Mouse (Mus musculus) brain, embryonic 14.5 days (tissue): ENCODE data around the gene Med23. TPM values are rescaled to one million over a fixed set of nuclear protein-coding genes. Genes with fewer than 3 reads are reported as not detected.

Experiments
- DNase-seq: peaks from one replicate; pipeline ENCODE4 v3.0.0-alpha.2; 2011; ENCODE audit warnings: low read depth
- CTCF ChIP-seq: fragments of 200-500 bp; IDR thresholded peaks from 2 replicates; pipeline ENCODE4 v1.5.1; 2012; ENCODE audit warnings: inconsistent platforms, mild to moderate bottlenecking, moderate library complexity, borderline replicate concordance; ENCODE audit not compliant: insufficient read depth, insufficient read length; ENCODE audit errors: extremely low read depth
- POLR2A ChIP-seq: fragments of 200-500 bp; IDR thresholded peaks from 2 replicates; pipeline ENCODE4 v1.6.1; 2012; ENCODE audit warnings: mild to moderate bottlenecking, inconsistent platforms, borderline replicate concordance; ENCODE audit not compliant: poor library complexity, insufficient read depth, insufficient read length, severe bottlenecking; ENCODE audit errors: extremely low read depth
- polyA plus RNA-seq: library from polyadenylated mRNA; depleted of rRNA; stranded (reverse); fragments of >200 nt; gene quantifications from 2 replicates; pipeline ENCODE4 v1.2.3, GENCODE M21; 2012

The Med23 gene
- polyA plus RNA-seq, 1 experiment: 51.8 TPM

DNA sequence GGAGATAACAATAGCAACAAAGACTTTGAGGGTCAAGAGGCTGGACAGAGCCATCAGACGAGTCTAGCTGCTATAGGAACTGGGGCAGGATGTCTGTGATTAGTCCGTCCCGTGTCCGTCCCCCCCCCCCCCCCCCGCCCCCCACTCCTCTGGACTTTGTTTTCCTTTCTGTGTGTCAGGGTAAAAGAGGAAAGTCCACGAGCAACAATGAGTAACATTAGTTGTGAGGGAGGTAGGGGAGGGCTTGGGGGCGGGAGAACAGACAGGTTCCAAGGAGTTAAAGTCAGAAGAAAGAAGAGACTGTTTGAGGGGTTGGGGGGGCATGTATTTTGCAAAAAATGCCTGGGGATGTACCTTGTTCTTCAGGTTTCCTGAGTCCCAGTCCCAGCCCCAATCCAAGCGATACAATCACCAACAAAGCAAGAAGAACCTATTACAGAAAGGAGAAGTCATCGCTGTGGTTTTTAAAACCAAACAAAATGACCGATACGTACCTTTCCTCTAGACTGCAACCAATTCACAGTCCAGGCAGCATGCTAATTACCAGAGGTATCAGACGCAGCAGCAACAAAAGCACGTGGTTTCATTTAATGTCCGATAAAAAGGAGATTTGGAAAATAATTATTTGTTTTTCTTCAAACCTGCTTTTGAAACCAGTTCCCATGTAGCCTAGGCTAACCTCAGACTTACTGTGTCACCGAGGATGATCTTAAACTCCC is 38.2 kb upstream of the Med23 start:
- TF ChIP-seq CTCF: no peak
- no peak for TF ChIP-seq POLR2A
- no peak for DNase-seq

DNA sequence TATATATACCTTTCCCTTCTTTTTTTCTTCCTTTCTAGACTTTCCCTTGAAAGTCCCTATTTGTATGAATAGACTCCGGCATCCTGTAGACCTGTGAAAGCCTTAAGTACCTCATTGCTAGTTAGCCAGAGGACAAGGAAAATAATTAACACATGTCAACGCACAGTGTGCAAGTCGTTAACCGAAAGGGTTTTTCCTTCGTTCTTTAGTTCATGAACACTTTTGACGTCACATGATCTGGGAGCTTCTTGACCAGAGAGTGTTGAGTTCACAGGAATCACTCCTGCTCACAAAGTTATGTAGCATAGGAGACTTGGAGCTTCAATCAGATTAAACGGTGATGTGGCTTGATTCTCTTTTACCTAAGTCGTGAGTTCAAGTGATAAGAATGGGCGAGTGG is 37.5 kb upstream of the Med23 start:
- DNase-seq: no peak
- TF ChIP-seq POLR2A: no peak
- TF ChIP-seq CTCF: no peak

DNA sequence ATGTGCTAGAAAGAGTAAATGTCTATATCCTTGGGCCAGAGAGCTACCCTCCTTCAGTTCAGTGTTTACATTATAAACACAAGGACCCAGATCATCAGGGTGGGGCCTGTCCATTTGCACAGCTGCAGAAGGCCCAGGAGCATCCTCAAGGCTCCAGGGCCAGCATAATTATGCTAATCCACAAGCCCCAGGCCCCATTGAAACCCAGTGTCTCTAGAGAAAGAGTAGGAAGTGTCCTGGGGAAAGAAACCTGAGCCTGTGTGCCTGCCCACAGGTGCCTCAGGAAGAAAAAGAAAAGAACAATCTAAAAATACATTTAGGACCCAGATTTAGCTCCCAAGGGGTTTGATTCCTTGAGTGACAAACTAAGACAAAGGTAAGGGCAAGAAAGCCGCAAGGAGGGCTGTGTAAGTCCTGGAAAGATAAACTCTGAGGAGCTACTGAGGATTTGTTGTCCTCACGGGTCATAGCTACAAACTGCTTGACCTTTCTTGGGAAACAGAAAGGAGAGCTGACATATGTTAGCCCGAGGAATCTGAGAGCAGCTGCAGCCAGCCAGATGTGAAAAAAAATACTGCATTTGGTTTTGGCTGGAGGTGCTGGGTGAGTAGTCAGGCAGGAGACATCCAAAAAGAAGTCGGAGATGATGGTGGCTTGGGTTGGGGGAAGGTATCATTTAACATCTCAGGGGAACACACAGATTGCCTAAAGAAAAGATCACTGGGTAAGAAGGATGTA is 35.0 kb upstream of the Med23 start:
- TF ChIP-seq CTCF (no peak), POLR2A (no peak)
- DNase-seq: peak; percentile 9

DNA sequence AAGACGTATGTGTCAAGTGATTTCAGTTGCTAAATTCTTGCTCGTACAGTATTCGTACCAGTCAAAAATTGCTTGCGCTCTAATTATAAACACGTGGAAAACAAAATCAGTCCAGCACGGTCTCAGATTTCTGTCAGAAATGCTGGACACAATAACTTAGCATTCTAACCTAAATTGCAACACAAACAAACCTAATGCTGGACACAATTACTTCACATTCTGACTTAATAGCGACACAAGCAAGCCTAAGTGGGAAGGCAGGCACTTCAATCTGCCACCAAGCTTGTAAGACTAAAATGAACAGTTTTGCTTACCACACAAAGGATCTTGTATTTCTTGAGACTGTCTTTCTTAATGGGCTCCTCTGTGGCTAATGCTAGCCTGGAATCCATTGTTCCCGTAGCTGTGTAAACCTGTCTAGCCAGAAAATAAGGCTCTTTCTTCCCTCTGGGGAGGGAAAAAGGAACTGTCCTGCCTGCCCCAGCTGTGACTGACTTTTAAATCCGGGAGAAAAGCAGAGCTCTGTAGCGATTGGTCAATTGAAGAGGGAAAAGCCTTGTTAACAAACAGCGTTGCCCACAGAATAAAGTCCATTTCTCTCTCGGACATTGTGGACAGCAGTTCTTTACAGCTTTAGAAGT is 34.0 kb upstream of the Med23 start:
- DNase-seq: peak; percentile 75
- TF ChIP-seq CTCF: no peak
- no peak for TF ChIP-seq POLR2A

DNA sequence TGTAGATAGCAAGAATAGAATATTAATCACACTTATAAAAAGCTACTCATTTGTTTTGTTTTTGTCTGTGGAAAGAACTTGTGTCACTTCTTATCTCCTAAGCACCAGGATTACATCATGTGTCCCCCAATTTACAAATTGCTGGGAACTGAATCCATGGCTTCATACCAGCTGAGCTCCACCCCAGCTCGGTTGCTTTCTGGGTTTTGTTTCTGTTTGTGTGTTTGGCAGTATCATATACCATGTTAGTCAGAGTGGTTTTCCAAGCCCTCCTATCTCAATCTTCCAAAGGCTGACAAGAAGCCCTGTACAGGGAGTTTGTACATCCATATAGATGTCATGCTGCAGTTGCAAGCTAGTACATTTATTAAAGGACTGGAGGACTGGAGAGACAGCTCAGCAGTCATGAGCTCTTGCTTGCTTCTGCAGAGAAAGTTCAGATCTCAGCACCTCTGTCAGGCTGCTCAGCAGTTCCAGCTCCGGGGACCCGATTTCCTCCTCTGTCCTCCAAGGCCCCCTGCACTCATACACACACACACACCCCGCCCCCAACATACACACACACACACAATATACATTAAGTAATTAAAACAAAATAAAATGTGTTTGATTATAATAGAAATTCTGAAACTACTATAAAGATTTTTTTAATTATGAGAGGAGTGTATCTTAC is 33.3 kb upstream of the Med23 start:
- DNase-seq: peak; percentile 47
- TF ChIP-seq POLR2A (no peak), CTCF (no peak)

DNA sequence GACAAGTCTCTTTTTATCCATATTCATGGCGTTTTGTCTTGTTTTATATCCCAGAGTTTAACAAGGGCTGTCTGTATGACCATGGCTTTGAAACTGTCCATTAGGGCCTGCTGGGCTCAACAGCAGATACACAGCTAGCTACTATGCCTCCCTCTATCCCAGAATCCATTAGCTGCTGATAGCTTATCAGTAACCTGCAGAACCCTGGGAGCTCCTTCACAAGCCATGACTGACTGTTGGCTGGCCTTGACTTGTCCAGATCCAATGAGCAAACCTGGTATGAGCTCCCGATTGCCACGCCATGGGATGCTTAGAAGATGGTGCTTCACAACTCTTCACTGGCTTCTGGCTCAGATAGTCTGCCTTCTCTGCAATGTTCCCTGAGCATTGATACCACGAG is 29.0 kb upstream of the Med23 start:
- TF ChIP-seq POLR2A (no peak), CTCF (no peak)
- DNase-seq: no peak

DNA sequence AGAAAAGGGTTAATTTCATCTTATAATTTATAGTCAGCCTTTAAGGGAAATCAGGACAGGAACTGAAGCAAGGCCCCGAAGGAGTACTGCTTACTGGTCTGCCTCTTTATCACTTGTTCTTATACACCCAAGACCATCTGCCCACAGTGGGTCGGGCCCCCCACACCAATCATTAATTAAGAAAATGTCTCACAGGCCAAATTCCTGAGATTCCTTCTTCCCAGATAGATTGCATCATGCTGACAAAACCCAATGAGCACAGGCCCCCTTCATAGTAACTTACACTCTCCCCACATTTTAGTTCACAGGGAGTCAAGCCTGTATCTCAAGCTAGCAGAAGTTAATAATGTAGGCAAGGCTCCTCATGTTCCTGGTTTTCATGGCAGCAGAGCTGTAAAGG is 27.8 kb upstream of the Med23 start:
- no peak for DNase-seq

DNA sequence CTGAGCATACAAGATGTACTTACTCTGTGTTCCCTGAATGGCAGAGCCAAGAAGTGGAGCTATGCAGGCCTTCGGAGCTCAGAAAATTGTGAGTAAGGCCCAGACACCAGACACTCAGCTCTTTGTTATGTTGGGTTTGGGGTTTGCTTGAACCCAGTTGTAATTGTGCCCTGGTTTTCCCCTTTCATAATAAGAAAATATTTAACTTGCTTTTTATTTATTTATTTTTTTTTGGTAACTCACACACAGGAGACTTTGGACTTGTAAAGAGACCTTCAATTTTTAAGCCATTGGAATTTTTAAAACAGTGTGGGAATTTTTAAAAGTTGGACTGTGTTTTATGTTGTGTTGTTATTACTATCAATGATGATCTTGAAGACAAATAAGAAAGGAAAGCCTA is 27.1 kb upstream of the Med23 start, which contains the start of gene Enpp3:
Gene Enpp3 (minus strand): TSS at position 148 of the 400 bp plus-strand sequence.
- TF ChIP-seq CTCF: no peak
- TF ChIP-seq POLR2A: no peak
- DNase-seq: no peak

More for the DNA sequence above, 27.8 kb upstream of the Med23 start:
- TF ChIP-seq POLR2A (no peak), CTCF (no peak)

DNA sequence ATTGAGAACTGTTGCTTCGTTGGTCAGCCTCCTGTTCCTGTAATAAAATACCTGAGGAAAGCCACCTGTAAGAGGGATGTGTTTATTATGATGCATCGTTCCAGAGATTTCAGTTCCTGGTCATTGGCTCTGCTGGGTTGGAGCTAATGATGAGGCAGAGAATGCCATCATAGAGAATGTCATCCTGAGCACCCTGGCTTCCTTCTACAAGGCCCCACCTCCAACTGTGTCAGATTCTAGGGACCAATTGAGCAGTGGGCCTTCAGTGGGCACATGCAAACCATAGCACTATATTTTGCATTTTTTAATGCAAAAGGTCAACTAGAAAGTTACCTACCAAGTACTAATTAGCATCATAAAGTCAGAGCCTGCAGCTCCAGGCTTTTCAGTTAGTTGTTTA is 6.6 kb upstream of the Med23 start:
- TF ChIP-seq POLR2A (no peak), CTCF (no peak)

DNA sequence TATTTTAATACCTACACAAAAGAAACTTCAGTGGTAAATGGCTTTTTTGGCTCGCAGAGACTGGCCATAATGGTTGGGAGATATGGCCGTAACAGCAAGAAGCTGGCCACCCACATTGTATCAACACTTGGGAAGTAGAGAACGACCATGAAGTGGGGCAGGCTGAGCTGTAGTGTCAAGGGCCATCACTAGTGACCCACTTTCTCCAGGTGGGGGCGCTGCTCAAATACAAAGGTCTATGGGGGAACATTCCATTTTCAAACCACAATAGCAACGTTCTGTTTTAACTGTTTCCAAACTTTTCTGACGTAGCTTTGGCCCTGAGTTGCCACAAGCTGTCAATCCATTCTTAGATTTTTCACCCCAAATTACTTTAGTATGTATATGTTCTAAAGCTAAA is 5.4 kb upstream of the Med23 start:
- DNase-seq: no peak
- TF ChIP-seq CTCF (no peak), POLR2A (no peak)

More for the DNA sequence above, 6.6 kb upstream of the Med23 start:
- no peak for DNase-seq

DNA sequence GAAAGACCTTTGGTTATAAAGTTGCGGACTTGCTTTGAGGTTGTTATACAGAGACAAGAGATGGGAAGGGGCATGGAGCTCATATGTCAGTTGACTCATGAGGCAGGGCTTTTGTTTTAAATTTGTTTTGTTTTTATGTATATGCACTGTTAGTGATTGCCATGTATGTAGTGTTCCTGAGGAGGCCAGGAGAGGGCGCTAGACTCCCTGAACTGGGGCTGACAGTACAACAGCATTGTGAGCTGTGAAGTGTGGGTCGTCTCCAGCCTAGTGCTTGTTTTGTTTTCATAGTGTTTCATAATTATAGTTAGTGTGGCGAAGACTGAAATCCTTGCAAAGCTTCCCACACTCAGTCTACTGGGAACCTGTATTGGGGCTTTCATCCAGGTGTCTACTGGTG is 3.8 kb downstream of the Med23 start:
- TF ChIP-seq CTCF (peak; percentile 31; the same call in 1 of the 2 replicates), POLR2A (no peak)
- DNase-seq: no peak
